Mouse (Mus musculus) ovary, postnatal 36 days (tissue): ENCODE results near the gene Gm17067.
"Not testable (repeated sequence)": the region's sequence is repeated elsewhere in the genome, so short reads cannot be mapped to it uniquely, and the experiment has no call there.

Source experiments
- DNase-seq: peaks from one replicate; pipeline ENCODE4 v3.0.0; 2022; ENCODE audit warnings: low spot score, mixed read lengths

Gm17067 gene

DNA sequence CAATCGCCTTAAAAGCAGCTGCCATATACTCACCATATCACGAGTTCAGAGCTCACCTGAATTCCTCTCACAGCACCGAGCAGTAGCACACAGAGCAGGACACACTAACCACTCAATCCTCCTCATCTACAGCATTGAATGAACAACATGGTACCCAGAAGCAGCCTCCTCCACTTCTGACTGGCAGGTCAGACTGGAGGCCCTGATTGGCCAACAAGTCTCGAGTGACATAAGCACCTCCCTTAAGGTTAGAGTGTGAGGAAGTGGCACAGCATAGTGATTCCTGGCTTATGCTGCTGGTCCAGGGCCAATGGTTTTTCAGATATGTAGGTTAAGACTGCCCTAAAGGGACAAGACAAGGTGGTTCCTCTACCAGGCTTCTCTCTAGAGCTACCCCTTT, at the start of gene Gm17067:
TSS of gene Gm17067 (minus strand) at position 101 of the 400 bp plus-strand sequence.
- not testable (repeated sequence) for DNase-seq

DNA sequence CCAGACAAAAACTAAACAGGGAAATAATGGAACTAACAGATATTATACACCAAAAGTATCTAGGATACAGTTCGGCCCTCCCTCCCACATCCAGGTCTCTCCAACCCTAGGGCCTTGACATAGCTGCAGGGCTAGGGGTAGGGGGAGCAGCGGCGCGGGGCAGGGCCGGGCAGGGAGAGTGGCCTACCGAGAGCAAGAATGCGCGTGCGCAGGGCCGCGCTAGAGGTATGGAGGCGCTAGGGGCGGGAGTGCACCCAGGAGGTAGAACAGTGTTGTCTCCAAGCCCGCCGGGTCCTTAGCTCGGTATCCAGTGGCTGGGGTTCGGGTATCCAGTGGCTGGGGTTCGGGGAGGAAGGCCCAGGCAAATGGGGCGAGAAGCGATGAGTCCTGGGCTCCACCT, 23.0 kb upstream of the Gm17067 start:
- DNase-seq: no peak

DNA sequence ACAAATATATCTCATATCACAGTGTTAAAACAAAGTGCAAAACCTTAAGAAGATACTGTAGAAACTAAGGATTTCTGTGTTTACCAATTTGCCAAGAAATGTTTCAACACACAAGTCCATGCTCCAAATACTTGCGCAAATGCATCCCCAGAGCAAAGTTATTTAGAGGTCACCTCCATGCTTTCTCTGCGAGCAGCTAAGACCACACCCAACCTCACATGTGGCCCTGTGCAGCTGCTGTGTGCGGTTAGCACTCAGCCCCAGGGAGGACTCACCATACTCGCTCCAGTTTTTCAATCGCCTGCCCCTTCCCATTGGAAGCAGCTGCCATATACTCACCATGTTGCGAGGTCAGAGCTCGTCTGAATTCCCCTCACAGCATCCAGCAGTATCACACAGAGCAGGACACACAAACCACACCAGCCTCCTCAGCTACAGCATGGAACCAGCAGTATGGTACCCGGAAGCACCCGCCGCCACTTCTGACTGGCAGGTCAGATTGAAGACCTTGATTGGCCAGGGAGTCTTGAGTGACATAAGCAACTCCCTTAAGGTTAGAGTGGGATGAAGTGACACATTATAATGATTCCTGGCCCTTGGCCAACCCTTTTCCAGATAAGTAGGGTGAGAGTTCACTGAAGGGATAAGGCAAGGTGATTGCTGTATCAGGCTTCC, 11.9 kb upstream of the Gm17067 start:
- DNase-seq: no peak

- peak; percentile 9 for DNase-seq
Observed at GRCm38 (mm10) chr7:42693251-42693650, 33.6 kb downstream of the Gm17067 start.

DNA sequence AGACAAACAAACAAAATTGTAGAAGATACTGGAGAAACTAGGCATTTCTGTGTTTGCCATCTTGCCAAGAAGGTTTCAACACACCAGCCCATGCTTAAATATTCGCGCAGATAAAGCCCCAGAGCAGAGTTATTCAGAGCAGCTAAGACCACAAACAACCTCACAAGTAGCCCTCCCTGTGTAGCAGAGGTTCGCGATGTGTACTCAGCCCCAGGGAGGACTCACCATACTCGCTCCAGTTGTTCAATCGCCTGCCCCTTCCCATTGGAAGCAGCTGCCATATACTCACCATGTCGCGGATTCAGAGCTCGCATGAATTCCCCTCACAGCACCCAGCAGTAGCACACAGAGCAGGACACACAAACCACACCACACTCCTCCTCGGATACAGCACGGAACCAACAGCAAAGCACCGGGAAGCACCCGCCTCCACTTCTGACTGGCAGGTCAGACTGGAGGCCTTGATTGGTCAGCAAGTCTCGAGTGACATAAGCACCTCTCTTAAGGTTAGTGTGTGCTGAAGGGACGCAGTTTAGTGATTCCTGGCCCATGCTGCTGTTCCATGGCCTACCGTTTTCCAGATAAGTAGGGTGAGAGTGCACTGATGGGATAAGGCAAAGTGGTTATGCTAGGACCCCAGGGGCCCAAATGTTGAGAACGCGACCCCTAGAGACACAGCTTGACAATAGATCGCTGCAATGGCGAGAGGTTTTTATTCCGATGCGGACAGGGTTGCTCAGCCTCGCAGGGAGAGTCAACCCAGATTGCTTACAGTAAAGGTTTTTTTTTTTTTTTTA, 34.3 kb downstream of the Gm17067 start, which contains the start of gene Zfp975:
TSS of gene Zfp975 (minus strand) at position 381 of the 797 bp plus-strand sequence.
- DNase-seq: peak; percentile 78

DNA sequence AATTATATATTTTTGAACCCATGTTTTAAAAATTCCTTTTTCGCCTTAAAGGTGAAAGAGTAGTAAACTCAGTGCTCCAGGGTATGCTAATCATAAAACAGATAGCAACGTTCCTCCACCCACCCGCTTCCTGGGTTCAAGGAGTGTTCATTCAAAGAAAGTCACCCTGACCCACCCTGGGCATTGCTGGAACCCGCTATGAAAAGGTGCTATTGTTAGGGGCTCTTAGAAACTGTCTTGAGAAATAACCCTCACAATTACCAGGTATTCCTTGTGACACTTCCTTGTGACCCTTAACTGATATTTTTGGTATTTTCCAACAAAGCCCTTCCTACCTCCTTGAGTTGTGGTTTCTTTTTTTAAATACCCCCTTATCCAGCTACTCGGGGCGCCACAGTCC, 46.7 kb downstream of the Gm17067 start:
- not testable (repeated sequence) for DNase-seq

DNA sequence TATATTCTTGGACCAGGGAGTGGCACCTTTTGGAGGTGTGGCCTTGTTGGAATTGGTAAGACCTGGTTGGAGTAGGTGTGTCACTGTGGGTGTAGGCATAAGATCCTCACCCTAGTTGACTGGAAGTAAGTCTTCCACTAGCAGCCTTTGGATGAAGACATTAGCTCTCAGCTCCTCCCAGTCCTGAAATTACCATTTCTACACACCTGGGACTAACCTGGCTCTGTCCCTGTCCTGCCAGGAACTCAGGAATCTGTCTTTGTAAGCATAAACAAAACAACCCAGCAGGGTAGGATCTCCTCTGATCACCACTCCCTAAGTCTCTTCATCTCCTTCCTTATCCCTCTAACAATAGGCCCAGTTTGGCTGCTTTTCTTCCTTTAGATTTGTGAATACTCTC, 47.2 kb downstream of the Gm17067 start:
- not testable (repeated sequence) for DNase-seq

DNA sequence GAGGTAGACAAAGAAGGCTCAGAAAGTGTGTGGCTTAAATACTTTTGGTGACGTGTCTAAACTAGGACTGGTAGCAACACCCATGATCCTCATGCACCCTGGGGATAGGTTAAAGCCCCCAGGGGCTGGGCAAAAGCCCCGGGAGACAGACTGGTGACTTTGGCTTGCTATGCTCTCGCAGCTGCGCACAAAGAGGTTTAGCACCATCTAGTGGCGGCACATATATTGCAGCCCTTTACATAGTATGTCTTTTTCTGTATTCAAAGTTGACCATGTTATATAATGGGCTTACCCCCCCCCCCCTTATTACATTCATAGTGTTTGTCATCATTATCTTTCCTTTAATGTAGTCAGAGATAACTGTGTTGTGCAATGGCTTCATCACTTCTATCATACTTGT, 66.7 kb downstream of the Gm17067 start:
- not testable (repeated sequence) for DNase-seq
